Mouse (Mus musculus) WW6 (cell line): ENCODE measurements around the gene Palm2.
A peak's percentile ranks its signal among the peaks of the same experiment; 100 is the strongest.

Experiments
- DNase-seq: peaks from one replicate; pipeline ENCODE4 v3.0.0-alpha.2; 2013; ENCODE audit warnings: low read depth, low spot score

The Palm2 gene

DNA sequence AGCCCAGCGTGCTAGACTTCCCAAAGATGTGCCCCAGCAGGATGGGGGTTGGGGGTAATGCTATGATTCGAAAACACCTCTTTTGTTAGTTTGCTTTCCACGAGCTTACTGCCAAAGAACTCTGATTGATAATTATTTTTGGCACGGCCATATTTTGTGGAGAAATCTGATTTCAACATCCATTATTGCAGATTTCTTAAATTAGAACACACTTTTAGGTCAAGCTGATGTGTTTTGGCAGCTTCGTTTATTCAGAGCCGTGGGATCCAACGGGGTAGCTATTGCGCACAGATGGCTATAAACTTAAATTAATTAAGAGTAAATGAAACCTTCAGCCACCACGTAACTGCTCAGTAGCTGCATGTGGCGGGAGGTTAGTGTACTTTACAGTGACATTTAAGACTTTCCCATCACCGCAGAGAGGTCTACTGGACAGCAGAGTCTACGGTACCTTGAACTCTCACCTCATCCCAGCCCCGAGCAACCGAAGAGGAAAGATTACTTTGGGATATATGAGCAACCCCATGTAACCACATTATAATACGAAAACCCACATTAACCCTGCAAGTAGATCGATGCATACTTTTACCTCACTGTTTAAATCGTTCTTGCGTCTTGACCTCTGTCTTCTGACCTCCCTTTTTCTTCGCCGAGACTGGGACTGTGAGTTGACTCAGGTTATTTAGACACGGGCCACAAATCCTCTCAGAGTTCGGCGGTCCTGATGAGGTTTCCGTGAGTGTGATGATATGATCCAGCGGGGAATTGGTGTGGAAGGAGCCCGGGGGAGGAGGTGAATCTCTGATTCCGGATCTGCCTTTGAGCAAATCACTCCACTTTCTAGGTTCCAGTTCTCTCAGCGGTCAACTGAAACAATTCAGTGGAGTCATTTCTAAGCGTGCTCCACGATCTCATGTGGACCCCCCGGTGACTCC is 80.2 kb downstream of the Palm2 start:
- no peak for DNase-seq

DNA sequence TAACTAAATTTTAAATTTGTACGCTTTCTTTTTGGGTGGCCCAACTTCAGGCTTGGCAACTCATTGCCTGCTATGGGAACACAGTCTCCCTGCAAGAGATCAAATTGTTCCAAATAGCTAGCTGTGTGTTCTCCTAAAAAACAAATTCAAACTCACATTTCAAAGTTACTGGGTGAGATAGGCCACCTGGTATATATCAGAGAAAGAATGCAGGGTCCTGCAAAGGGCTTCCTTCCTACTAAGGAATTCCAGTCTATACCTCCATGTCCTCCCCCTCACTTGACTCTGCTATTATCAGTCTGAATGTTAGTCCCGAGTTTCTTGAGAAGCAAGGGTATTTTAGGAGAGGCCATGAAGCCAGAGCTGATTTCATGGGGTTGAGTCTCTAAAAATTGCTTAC is 81.3 kb downstream of the Palm2 start:
- DNase-seq: no peak

DNA sequence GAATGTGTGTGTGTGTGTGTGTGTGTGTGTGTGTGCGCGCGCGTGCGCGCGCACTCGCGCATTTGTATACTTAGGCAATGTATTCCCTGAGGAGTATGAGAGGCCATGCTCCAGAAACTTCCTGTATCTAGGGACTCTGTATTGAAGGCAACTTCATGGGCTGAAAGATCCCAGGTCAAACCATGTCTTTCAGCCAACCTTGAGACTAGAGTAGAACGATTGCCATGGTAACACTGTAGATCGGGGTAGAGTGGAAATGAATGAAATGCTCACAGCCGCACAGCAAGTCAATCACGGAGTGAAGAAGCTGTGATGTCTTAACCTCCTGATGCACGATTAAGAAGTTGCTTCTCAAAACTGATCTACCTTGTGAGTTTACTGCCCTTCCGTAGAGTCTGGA is 89.4 kb downstream of the Palm2 start:
- DNase-seq: no peak

DNA sequence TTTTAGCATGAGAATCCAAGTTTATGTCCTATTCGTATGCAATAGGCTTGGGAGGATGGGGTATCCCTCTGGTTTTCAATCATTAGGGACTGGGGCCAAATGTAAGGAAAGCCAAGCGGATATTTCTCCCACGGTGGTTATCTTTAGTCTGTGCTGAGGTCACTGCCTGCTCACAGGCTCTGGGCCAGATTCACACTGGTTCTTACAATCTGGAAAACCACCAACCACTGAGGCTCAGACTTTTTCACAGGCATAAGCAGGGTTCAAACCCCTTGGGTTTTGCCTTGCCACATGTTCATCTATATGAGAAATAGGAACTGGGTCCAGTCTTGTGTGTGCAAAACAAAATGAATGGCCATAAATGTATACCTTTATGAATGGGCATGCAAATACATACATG is 90.4 kb downstream of the Palm2 start:
- DNase-seq: no peak

DNA sequence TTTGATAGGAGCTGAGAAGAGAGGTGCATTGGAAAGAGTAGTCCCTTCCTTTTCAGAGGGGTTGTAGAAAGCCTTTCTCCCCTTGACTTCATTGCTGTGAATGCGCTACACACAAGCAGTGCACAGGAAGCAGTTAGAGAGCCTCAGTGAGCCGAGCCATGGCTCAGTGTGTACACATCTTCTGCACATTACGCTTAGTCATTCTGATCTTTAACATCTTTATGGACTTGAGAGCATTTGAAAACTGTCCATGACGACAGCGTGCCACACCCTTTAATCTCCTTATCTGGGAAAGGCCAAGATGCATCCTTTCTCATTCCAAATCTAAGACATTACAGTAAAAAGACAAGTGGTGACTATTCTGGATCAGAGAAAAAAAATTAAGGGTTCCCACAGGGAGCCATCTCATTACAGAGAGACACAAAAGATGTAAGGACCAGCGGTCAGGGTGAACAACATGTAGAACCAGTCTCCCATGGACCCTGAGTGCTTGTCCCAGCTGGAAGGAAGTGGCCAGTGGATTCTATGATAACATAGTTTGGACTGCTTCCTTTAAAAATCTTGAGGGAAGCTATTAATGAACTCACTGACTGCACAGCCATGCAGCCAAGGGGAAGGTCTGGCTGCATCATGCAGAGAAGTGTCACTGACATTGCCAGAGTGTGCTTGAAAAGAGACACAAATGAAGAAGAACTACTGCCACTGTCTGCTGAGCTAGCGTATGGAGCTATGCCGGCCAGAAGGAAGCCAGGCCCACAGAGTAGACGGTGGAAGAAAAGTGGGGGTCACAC is 91.4 kb downstream of the Palm2 start:
- no peak for DNase-seq

DNA sequence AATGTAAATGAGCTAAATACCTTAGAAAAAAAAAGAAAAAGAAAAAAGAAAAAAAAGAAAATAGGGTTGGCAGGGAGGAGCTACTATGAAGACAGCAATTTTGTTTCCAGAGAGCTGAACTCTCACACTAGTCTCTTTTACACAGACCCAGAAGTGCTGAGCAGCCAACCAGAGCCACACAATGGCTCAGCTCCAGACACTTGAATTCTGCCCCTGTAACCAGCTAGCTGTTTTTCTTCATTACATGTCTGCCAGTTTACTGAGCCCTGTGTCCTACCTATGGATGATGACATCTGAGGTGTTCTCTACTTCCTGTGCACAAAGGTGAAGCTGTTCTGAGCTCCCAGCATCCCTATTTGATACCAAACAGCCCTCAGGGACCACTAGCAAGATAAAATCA is 94.2 kb downstream of the Palm2 start:
- DNase-seq: no peak

DNA sequence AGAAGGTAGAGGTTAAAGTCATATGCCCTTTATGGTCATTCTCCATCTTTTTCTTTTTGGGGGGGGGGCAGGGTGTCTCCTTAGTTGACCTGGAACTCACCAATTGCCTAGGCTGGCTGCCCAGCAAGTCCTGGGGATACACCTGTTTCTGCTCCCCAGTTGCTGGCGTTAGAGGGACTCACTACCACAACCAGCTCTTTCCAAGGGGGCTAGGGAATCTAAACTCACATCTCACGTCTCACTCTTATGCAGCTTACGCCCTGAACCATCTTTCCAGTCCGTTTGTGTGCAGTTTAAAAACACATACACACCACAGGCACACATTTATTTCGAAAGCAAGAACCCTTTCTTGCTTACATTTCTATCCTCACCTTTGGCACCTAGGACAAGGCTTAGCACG is 99.6 kb downstream of the Palm2 start:
- DNase-seq: no peak

DNA sequence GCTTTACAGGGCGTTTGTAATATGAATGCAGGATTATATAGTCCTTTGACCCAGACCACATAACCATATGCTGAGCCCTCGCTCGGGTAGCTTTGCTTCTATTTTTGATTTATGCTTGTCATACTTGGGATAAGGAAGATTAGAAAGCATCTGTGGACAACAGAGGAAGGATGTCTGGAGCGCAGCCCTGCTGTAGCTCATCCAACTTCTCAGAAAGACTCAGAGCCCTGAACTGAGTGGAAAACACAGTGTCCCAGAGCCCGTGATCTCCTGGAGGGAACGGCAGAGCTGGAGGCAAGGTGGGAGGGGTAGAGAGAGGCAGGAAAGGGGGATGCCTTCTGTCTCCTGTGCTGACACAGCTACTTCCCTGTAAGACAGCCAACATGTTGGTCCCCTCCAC is 100.2 kb downstream of the Palm2 start:
- DNase-seq: no peak

DNA sequence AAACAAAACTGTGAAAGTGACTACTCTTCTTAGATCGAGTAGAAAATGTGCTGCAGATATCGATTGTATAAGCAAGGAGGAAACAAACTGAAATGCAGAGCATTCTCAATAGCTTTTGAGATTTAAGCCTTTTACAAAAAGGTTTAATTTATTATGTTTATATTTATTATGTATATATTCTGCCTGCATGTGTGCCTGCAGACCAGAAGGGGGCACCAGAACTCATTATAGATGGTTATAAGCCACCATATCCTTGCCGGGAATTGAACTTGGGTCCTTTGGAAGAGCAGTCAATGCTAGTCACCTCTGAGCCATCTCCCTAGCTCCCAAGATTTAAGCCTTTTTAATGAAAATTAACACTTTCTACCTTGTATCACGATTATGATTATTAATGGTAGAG is 101.0 kb downstream of the Palm2 start:
- DNase-seq: no peak

DNA sequence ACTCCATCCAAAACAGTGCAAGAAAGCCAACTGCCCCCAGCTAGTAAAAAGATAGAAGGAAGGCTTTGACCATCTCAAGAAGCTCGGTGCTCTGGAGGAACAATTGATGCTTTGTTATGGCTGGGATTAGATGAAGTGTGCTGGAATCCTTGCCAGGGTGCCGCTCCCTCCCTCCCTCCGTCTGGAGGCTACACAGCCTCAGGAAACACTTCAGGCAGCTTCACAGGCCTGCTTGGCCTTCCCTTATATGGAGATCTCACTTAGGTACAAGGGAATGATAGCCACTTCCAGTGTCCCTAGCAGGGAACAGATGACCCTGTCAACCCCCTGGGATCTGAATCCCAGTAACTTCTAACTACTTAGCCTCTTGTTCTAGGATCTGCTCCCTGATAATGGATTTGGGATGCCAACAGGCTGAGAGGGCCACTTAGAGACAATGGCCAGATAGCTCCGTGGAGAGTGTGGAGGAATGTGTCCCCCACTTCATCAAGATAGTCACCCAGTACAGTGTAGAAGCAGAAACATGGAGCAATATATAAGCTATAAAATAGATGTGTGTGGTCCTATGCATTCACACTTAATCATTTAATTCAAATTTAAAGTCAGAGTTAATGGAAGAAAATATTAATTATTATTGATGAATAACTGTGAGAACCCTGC is 104.1 kb downstream of the Palm2 start:
- DNase-seq: no peak

DNA sequence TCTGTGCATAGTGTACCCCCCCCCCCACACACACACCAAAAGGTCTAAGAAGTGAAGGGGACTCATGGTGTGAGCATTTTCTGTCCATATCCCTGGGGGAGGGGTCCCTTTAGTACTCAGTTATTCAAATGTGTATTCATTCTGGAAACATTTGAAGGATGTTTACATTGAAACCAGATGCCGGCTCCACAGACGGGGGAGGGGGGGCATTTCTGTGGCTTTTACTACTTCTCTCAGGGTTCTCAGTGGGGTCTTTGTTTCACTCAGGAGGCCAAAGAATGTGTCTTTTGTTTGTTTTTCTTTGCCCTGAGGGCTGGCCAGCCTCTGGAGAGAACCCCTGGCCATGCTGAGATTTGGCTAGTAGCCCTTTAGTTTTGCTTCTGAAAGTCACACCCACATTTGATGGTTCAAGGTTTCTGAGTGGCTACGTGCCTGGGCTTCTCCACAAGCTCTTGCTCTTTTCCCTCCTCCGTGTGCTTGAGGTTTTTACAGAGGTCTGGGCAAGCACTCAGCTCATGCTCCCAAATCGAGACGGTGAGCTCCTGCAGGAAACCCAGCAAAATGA is 109.7 kb downstream of the Palm2 start:
- DNase-seq: no peak

DNA sequence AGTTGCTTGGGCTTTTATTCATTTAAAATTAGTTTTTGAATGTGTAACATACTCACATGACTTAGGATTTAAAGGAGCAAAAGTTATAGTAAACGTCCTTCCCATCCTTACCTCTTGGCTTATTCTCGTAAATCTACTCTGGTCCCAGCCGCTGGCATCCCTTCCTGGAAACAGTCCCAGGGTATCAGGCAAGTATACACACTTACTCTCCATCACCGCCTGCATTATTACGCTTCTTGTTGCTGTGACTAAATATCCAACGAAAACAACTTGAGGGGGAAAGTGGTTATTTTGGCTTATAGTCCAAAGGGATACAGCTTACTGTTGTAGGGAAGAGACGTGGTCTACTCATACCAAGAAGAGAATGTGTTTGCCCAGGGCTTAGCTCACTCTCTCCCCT is 113.7 kb downstream of the Palm2 start:
- no peak for DNase-seq

DNA sequence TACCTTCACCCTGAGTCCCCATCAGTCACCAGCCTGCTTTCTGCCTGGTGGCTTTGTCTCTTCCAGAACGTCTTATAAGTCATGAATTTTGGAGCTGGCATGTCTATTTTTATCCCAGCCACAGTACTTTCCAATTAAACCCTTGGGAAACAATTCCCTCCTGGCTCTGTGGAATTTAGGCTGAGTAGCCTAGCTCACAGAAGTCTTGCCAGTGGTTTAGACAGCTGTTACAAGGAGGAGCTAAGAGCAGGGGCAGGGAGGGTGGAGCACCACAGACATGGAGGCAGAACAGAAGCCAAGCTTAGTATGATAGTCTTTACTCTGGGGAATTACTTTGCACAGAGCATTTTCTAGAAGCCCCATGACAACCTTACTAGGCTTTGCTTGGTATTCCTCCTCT is 116.2 kb downstream of the Palm2 start:
- no peak for DNase-seq

DNA sequence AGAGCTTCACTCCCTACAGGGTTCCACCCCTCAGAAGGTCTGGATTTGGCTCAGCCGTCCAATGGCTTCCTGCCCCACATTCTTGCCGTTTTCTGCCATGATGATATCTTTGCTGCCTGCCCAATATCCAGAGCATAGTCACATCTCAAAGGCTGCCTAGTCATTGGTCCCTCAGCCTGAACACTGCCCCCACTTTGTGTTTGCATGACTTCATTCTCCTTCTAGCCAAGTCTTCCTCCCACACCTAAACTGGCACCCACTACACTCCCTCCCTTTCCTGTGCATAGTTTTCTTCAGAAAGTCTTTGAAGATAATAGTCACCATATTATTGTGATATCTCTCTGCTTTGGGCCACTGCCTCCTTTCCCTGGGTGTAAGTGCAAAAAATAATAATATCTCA is 123.1 kb downstream of the Palm2 start:
- DNase-seq: no peak

DNA sequence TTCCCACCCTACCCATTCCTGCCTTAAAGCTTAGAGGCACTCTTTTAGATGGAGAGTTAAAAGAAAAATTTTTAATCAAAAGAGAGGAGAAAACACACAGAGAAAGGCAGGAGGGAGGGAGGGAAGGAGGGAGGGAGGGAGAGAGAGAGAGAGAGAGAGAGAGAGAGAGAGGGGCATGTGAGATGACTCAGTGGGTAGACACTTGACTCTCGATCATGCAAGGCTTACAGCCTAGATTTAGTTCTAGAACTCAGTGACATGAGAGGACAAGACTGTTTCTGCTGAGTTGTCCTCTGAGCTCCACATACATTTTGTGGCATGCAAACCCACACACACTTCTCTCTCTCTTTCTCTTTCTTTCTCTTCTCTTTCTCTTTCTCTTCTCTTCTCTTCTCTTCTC is 125.4 kb downstream of the Palm2 start:
- DNase-seq: no peak

DNA sequence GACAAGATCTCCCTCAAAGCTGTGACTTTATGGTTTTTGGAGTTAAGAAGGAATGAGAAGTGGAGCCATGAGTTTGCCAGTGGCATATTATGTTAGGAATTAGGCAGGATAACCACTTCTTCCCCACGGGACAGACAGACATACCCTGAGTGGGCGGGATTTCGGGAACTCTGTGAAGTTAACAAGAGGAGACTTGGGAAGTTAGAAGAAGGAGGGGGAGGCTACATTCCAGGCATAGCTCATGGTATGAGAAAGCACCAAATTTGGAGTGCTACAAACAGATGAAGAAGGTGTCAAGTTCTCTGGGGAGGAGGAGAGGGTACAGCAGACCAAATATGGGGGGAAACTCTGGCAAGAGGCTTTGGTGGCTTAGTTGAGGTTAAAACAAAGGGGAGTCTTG is 126.0 kb downstream of the Palm2 start:
- DNase-seq: no peak

DNA sequence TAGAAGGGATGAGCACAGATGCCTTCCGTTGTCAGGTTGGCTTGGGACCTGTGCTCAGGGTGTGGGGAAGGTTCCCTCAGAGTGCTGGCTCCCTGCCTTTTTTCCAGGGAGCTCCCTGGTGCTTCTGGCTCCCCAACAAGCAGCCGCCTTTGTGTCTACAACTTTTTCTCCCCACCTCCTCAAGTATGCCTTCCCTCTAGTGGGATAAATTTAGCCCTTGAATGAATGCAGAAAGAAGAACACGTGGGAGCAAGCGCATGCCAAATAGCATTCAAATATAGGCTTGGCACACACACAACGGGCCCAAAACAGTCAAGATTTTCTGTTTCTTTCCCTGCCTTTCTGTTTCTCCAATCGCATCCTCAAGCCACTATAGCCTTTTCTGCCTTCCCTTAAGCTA is 127.0 kb downstream of the Palm2 start:
- no peak for DNase-seq

DNA sequence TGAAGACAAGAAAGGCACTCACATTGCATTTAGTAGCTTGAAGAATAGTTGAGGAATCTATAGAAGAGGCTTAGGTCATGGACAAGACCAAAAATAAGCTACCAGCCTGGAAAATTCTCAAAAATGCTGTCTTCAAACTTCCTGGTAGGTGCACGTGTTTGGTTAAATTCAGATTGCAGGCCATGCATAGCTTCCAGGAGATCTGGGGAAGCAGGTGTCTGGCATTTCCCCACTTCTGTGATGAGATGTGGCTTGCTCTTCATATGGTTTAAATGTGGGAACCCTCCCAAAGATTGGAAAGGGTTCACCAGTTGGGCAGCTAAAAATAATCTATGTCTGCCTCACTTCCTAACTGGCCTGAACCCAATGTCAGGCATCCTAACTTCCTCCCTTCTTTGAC is 131.2 kb downstream of the Palm2 start:
- no peak for DNase-seq

DNA sequence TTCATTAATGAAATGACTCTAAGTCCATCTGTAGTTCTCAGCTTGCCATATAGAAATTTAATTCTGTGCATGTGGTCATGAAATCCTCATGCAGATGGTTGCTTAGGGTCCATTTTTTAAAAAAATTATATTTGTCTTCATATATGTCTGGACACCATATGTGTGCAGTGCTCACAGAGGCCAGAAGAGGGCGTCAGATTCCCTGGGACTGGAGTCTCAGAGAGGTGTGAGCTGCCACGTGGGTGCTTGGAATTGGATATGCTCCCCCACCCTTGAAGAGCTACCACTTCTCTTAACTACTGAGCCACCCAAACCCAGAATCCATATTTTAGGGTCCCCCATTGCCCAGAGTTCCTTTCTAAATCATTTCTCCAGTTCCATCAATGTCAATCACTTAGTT is 131.8 kb downstream of the Palm2 start:
- DNase-seq: no peak

DNA sequence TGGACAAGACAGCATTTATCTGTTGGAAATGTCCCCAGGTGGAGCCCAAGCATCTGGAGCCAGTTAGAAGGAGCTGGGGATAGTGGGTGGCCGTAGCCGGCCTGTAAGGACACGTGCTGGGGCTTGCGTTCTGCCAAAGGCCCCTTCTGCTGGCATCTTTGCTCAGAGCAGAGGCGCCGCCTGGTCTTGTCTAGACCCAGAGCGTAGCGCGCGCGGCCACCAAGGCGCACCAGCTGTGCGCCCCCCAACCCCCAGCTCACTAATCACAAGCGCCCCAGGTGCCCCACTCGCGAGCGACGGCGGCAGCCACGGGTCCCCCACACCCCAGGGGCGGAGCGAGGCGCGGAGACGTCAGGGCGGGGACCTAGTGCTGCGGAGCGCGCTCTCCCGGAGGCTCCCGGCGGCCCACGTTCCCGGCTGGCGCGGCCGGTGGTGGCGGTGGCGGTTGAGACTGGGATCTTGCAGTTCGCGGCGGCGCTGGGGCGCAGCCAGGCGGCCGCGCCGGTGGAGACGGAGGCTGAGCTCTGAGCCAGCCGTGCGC is 133.7 kb downstream of the Palm2 start, which contains the start of gene Pakap:
TSS of gene Pakap (plus strand) at position 514 of the 541 bp plus-strand sequence.
- peak; percentile 50 for DNase-seq

DNA sequence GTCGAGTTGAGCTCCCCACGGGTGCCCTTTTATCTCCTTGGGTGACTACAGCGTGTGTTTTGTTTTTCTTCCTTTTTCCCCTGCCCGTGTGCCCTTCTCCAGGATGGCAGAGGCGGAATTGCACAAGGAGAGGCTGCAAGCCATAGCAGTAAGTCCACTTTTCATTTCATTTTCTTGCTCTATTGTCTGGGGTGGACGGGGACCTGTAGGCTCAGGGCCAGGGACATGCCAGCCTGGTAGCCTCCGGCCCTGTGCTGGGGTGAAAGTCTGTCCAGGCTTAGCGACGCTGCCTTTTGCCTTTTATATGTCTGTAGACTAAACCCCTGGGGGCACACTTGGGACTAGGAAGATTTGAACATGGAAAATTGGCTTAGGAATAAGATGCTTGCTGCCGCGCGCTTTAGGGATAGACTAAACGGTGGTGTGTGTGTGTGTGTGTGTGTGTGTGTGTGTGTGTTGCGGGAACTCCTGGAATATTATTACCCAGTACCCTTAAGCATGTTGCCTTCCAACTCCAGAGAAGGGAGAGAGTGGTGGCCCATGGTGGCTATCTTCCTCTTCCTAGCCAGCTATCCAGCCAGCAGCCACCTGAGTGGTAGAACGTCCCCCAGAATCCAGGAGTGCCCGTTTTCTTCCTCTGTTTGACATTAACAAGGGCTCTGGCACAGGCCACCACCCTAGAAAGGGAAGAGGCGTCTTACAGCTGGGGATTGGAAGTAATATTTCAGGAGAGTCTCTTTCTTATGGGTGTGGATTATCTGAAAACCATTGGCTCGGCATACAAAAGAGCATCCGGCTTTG is 134.4 kb downstream of the Palm2 start:
- no peak for DNase-seq
